Mouse (Mus musculus): ENCODE data around the gene Ezh2. TPM values are rescaled to one million over a fixed set of nuclear protein-coding genes. Genes with fewer than 3 reads are reported as not detected.
A peak's percentile ranks its signal among the peaks of the same experiment; 100 is the strongest.
"Not testable (repeated sequence)": the region's sequence is repeated elsewhere in the genome, so short reads cannot be mapped to it uniquely, and the experiment has no call there.

The Ezh2 gene
- polyA plus RNA-seq, 1 experiment from 2014 or later: 178 TPM

- Histone ChIP-seq H3K9ac (replicated peaks) (peak overlapping the region; percentile 99), H3K4me3 (replicated peaks) (peak overlapping the region; percentile 93), H3K27ac (peak overlapping the region; percentile 99), H3K27me3 (no peaks in the 10 kb centered on the region), H3K9me3 (no peaks in the 10 kb centered on the region), H3K4me1 (replicated peaks) (peaks cover 13% of the 10 kb centered on the region; the same call in 1 of the 2 replicates), H3K4me2 (peak overlapping the region; percentile 77), H3K36me3 (no peaks in the 10 kb centered on the region)
- ATAC-seq (ENCODE audit: insufficient number of reproducible peaks, insufficient read depth, low FRiP score, low TSS enrichment, low read depth): no peak
- WGBS: 5% methylated on average over 6 of the region's 6 CpGs
These were observed 555 bp upstream of the Ezh2 start for GRCm38 (mm10) chr6:47595696-47596095.

GRCm38 (mm10) chr6:47594141-47594835 is 853 bp downstream of the Ezh2 start:
- H3K27ac ChIP-seq: peak overlapping the region; percentile 99
- peak; percentile 75 for ATAC-seq (ENCODE audit: insufficient number of reproducible peaks, insufficient read depth, low FRiP score, low TSS enrichment, low read depth)
- H3K9me3 ChIP-seq: no peaks in the 10 kb centered on the region
- no peaks in the 10 kb centered on the region for H3K36me3 ChIP-seq
- H3K4me2 ChIP-seq: peak overlapping the region; percentile 77
- peak overlapping the region; percentile 99 for H3K9ac ChIP-seq (replicated peaks)
- H3K4me1 ChIP-seq (replicated peaks): peaks cover 13% of the 10 kb centered on the region; the same call in 1 of the 2 replicates
- no peaks in the 10 kb centered on the region for H3K27me3 ChIP-seq
- peak overlapping the region; percentile 93 for H3K4me3 ChIP-seq (replicated peaks)
- under 1% methylated on average over 74 of the region's 74 CpGs for WGBS

GRCm38 (mm10) chr6:47593590-47593989 is 1.6 kb downstream of the Ezh2 start:
- H3K4me2 ChIP-seq: peak overlapping the region; percentile 77
- H3K9ac ChIP-seq (replicated peaks): peak overlapping the region; percentile 99
- H3K4me3 ChIP-seq (replicated peaks): peak overlapping the region; percentile 93
- no peaks in the 10 kb centered on the region for H3K36me3 ChIP-seq
- H3K9me3 ChIP-seq: no peaks in the 10 kb centered on the region
- peaks cover 20% of the 10 kb centered on the region for H3K4me1 ChIP-seq (replicated peaks)
- H3K27ac ChIP-seq: no peak overlapping the region
- no peaks in the 10 kb centered on the region for H3K27me3 ChIP-seq
- 13% methylated on average over 9 of the region's 9 CpGs for WGBS
- ATAC-seq (ENCODE audit: insufficient number of reproducible peaks, insufficient read depth, low FRiP score, low TSS enrichment, low read depth): no peak

- not testable (repeated sequence) for H3K4me2 ChIP-seq; H3K36me3 ChIP-seq; H3K9ac ChIP-seq (replicated peaks); H3K9me3 ChIP-seq; H3K4me3 ChIP-seq (replicated peaks); H3K27me3 ChIP-seq; ATAC-seq (ENCODE audit: insufficient number of reproducible peaks, insufficient read depth, low FRiP score, low TSS enrichment, low read depth); H3K27ac ChIP-seq
- peaks cover 17% of the 10 kb centered on the region for H3K4me1 ChIP-seq (replicated peaks)
- WGBS: 98% methylated on average over 2 of the region's 2 CpGs
These were observed 7.8 kb downstream of the Ezh2 start for GRCm38 (mm10) chr6:47587332-47587731.

- 92% methylated on average over 2 of the region's 2 CpGs for WGBS
- no peak overlapping the region for H3K27ac ChIP-seq
- no peaks in the 10 kb centered on the region for H3K4me1 ChIP-seq (replicated peaks)
- no peak overlapping the region for H3K9ac ChIP-seq (replicated peaks)
- no peak overlapping the region for H3K4me2 ChIP-seq
- no peaks in the 10 kb centered on the region for H3K9me3 ChIP-seq
- H3K4me3 ChIP-seq (replicated peaks): no peak overlapping the region
- peaks cover 60% of the 10 kb centered on the region for H3K36me3 ChIP-seq
- no peaks in the 10 kb centered on the region for H3K27me3 ChIP-seq
- no peak for ATAC-seq (ENCODE audit: insufficient number of reproducible peaks, insufficient read depth, low FRiP score, low TSS enrichment, low read depth)
These were observed 22.3 kb downstream of the Ezh2 start for GRCm38 (mm10) chr6:47572887-47573286.

- H3K4me1 ChIP-seq (replicated peaks): no peaks in the 10 kb centered on the region
- H3K27me3 ChIP-seq: no peaks in the 10 kb centered on the region
- no peak overlapping the region for H3K4me3 ChIP-seq (replicated peaks)
- H3K4me2 ChIP-seq: no peak overlapping the region
- peaks cover 86% of the 10 kb centered on the region for H3K36me3 ChIP-seq
- no peaks in the 10 kb centered on the region for H3K9me3 ChIP-seq
- WGBS: 92% methylated on average over 1 of the region's 1 CpGs
- no peak overlapping the region for H3K9ac ChIP-seq (replicated peaks)
- ATAC-seq (ENCODE audit: insufficient number of reproducible peaks, insufficient read depth, low FRiP score, low TSS enrichment, low read depth): no peak
- H3K27ac ChIP-seq: no peak overlapping the region
These were observed 29.7 kb downstream of the Ezh2 start for GRCm38 (mm10) chr6:47565326-47566035.

GRCm38 (mm10) chr6:47561426-47561825 is 33.7 kb downstream of the Ezh2 start:
- Histone ChIP-seq H3K27ac (no peak overlapping the region), H3K4me3 (replicated peaks) (no peak overlapping the region), H3K9ac (replicated peaks) (no peak overlapping the region), H3K4me2 (no peak overlapping the region), H3K9me3 (no peaks in the 10 kb centered on the region), H3K27me3 (no peaks in the 10 kb centered on the region), H3K4me1 (replicated peaks) (no peaks in the 10 kb centered on the region), H3K36me3 (peaks cover 86% of the 10 kb centered on the region)
- no peak for ATAC-seq (ENCODE audit: insufficient number of reproducible peaks, insufficient read depth, low FRiP score, low TSS enrichment, low read depth)
- WGBS: 92% methylated on average over 5 of the region's 5 CpGs

- Histone ChIP-seq H3K4me3 (replicated peaks) (no peak overlapping the region), H3K9me3 (no peaks in the 10 kb centered on the region), H3K4me1 (replicated peaks) (no peaks in the 10 kb centered on the region), H3K27me3 (no peaks in the 10 kb centered on the region), H3K9ac (replicated peaks) (no peak overlapping the region), H3K36me3 (peaks cover 86% of the 10 kb centered on the region), H3K27ac (no peak overlapping the region), H3K4me2 (no peak overlapping the region)
- ATAC-seq (ENCODE audit: insufficient number of reproducible peaks, insufficient read depth, low FRiP score, low TSS enrichment, low read depth): no peak
- WGBS: 93% methylated on average over 2 of the region's 2 CpGs
These were observed 34.3 kb downstream of the Ezh2 start for GRCm38 (mm10) chr6:47560846-47561245.

- Histone ChIP-seq H3K9ac (replicated peaks) (no peak overlapping the region), H3K27me3 (no peaks in the 10 kb centered on the region), H3K9me3 (no peaks in the 10 kb centered on the region), H3K4me1 (replicated peaks) (no peaks in the 10 kb centered on the region), H3K27ac (no peak overlapping the region), H3K4me3 (replicated peaks) (no peak overlapping the region), H3K4me2 (no peak overlapping the region), H3K36me3 (peaks cover 86% of the 10 kb centered on the region)
- no peak for ATAC-seq (ENCODE audit: insufficient number of reproducible peaks, insufficient read depth, low FRiP score, low TSS enrichment, low read depth)
These were observed 34.7 kb downstream of the Ezh2 start for GRCm38 (mm10) chr6:47560407-47560806.

GRCm38 (mm10) chr6:47559287-47559686 is 35.9 kb downstream of the Ezh2 start:
- no peak for ATAC-seq (ENCODE audit: insufficient number of reproducible peaks, insufficient read depth, low FRiP score, low TSS enrichment, low read depth)
- H3K27ac ChIP-seq: no peak overlapping the region
- 94% methylated on average over 2 of the region's 2 CpGs for WGBS
- H3K27me3 ChIP-seq: no peaks in the 10 kb centered on the region
- no peaks in the 10 kb centered on the region for H3K9me3 ChIP-seq
- H3K36me3 ChIP-seq: peaks cover 87% of the 10 kb centered on the region
- no peak overlapping the region for H3K4me3 ChIP-seq (replicated peaks)
- no peak overlapping the region for H3K4me2 ChIP-seq
- no peaks in the 10 kb centered on the region for H3K4me1 ChIP-seq (replicated peaks)
- H3K9ac ChIP-seq (replicated peaks): no peak overlapping the region

GRCm38 (mm10) chr6:47552280-47552679 is 42.9 kb downstream of the Ezh2 start:
- no peaks in the 10 kb centered on the region for H3K4me1 ChIP-seq (replicated peaks)
- peaks cover 89% of the 10 kb centered on the region for H3K36me3 ChIP-seq
- no peak overlapping the region for H3K9ac ChIP-seq (replicated peaks)
- H3K9me3 ChIP-seq: no peaks in the 10 kb centered on the region
- no peak overlapping the region for H3K27ac ChIP-seq
- H3K4me3 ChIP-seq (replicated peaks): no peak overlapping the region
- no peak for ATAC-seq (ENCODE audit: insufficient number of reproducible peaks, insufficient read depth, low FRiP score, low TSS enrichment, low read depth)
- no peaks in the 10 kb centered on the region for H3K27me3 ChIP-seq
- WGBS: 89% methylated on average over 4 of the region's 4 CpGs
- no peak overlapping the region for H3K4me2 ChIP-seq
